Mouse (Mus musculus): Measurements from ENCODE around the gene Tubgcp2. TPM values are rescaled to one million over a fixed set of nuclear protein-coding genes. Genes with fewer than 3 reads are reported as not detected.

Gene Tubgcp2
- total and polyA plus RNA-seq, 3 experiments, result 42.5 to 50.4 (median 46.7) TPM

DNA sequence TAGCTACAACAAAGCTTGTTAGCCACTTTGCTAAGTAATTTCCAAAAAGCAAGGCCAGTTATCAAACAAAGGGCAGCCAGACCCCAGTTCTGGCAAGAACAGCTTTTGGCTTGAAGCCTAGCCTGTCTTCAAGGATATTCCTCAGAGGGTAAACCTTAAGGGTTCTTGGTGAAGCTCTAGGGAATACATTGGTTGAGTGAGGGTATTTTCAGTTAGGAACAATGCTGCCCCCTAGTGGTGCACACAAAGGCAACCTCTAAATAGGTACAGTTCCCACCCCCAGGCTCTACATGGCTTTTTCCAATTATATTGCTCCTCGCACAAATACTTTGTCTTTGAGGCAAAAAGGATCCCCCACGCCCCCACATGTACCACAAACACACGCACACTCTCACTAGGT, 41.8 kb downstream of the Tubgcp2 start (continued):
- TF ChIP-seq SMC3 (IDR thresholded peaks at IDR 0.05; ENCODE audit: low read depth, low read length) (peak; percentile 95), RCOR1 (conservative IDR thresholded peaks at IDR 0.05; ENCODE audit: low read depth, low read length) (no peak), MXI1 (IDR thresholded peaks at IDR 0.05; ENCODE audit: low read depth, low read length) (no peak), CTCF (conservative IDR thresholded peaks at IDR 0.05 in 1 of 2, IDR thresholded peaks at IDR 0.05 in 1 of 2; ENCODE audit: low read depth in 2 of 2, low read length in 2 of 2) (peak; percentile 80 to 93), POLR2A (IDR thresholded peaks at IDR 0.05; ENCODE audit: low read depth, low read length) (no peak)

DNA sequence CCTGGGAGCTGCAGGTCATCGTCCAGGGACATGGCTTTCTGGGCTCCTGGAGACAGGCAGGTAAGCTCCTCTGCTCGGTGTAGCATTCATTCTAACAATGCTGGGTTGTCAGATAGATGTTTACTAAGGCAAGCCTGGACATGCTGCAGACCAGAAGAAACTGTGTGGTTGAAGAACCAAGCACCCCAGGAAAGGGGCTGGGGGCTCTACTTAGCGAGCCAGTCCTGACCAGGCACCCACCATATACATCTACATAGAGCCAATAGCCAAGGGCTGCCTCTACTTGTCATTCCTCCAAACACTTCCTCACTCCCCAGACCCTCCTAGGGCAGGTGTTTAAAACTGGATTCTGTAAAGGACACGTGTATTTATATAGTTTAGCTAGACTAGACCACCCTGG, 42.3 kb downstream of the Tubgcp2 start:
- Histone ChIP-seq H3K4me1 (ENCODE audit: control insufficient read depth in 1 of 2, insufficient read depth in 2 of 2) (peaks cover 25 to 53% of the 10 kb centered on the region in 2 experiments), H3K4me2 (ENCODE audit: insufficient read depth, low read depth, poor library complexity, severe bottlenecking) (peak overlapping the region; percentile 17; the same call in 1 of the 2 replicates), H3K9ac (ENCODE audit: insufficient read depth, low read depth) (peak overlapping the region; percentile 20; the same call in 1 of the 2 replicates), H3K27me3 (replicated peaks) (no peaks in the 10 kb centered on the region), H3K36me3 (replicated peaks in 1 of 2; ENCODE audit: control insufficient read depth in 1 of 2, insufficient read depth in 1 of 2, low read length in 1 of 2) (peaks cover 43 to 60% of the 10 kb centered on the region in 2 experiments), H3K27ac (ENCODE audit: insufficient read depth, low read depth) (peak overlapping the region; percentile 71), H3K9me3 (replicated peaks; ENCODE audit: low read length) (no peaks in the 10 kb centered on the region), H3K79me2 (replicated peaks; ENCODE audit: control insufficient read depth, extremely low read depth, insufficient read depth, poor library complexity, severe bottlenecking) (peaks cover 26% of the 10 kb centered on the region), H3K4me3 (replicated peaks in 1 of 3; ENCODE audit: low read depth in 2 of 3, low read length in 2 of 3, poor library complexity in 1 of 3) (no peak overlapping the region)
- no peak for TF ChIP-seq POLR2A (IDR thresholded peaks at IDR 0.05; ENCODE audit: low read depth, low read length)
- 0 out of 2 replicates have a peak, but pooled peaks have one; percentile 4 for TF ChIP-seq ETS1 (conservative IDR thresholded peaks at IDR 0.05; ENCODE audit: low read depth, low read length)
- peak; percentile 24; the same call in 1 of the 2 replicates for TF ChIP-seq MXI1 (IDR thresholded peaks at IDR 0.05; ENCODE audit: low read depth, low read length)
- TF ChIP-seq MAFK (IDR thresholded peaks at IDR 0.05; ENCODE audit: insufficient replicate concordance, low read length), result no peak
- TF ChIP-seq HCFC1 (IDR thresholded peaks at IDR 0.05; ENCODE audit: low read depth, low read length), result no peak
- TF ChIP-seq JUND (conservative IDR thresholded peaks at IDR 0.05; ENCODE audit: low read depth, low read length), result no peak
- TF ChIP-seq MAZ (IDR thresholded peaks at IDR 0.05; ENCODE audit: low read depth, low read length), result no peak
- TF ChIP-seq IRF4 (IDR thresholded peaks at IDR 0.05; ENCODE audit: low read depth, low read length), result no peak
- TF ChIP-seq ZKSCAN1 (IDR thresholded peaks at IDR 0.05; ENCODE audit: borderline replicate concordance, low read depth, low read length), result no peak
- TF ChIP-seq ZMIZ1 (IDR thresholded peaks at IDR 0.05; ENCODE audit: low read depth, low read length), result no peak
- TF ChIP-seq USF1 (IDR thresholded peaks at IDR 0.05; ENCODE audit: low read depth, low read length), result no peak
- no peak for TF ChIP-seq PAX5 (IDR thresholded peaks at IDR 0.05; ENCODE audit: low read length)
- TF ChIP-seq RCOR1 (conservative IDR thresholded peaks at IDR 0.05; ENCODE audit: low read depth, low read length), result no peak
- no peak for TF ChIP-seq BHLHE40 (IDR thresholded peaks at IDR 0.05; ENCODE audit: low read depth, low read length)
- TF ChIP-seq MEF2A (IDR thresholded peaks at IDR 0.05; ENCODE audit: borderline replicate concordance, low read depth, low read length), result no peak
- TF ChIP-seq SMC3 (IDR thresholded peaks at IDR 0.05; ENCODE audit: low read depth, low read length), result no peak
- no peak for TF ChIP-seq MYC (IDR thresholded peaks at IDR 0.05; ENCODE audit: low read depth, low read length)
- TF ChIP-seq USF2 (conservative IDR thresholded peaks at IDR 0.05; ENCODE audit: low read depth, low read length), result no peak
- no peak for TF ChIP-seq E2F4 (IDR thresholded peaks at IDR 0.05; ENCODE audit: insufficient replicate concordance, low read depth, low read length)
- no peak for TF ChIP-seq JUN (IDR thresholded peaks at IDR 0.05; ENCODE audit: insufficient read depth, low read depth, low read length)
- TF ChIP-seq POLR2AphosphoS2 (IDR thresholded peaks at IDR 0.05; ENCODE audit: low read depth, low read length), result no peak
- no peak for TF ChIP-seq UBTF (IDR thresholded peaks at IDR 0.05; ENCODE audit: low read depth, low read length)
- no peak for TF ChIP-seq ELF1 (IDR thresholded peaks at IDR 0.05; ENCODE audit: low read depth, low read length)
- TF ChIP-seq TCF12 (IDR thresholded peaks at IDR 0.05; ENCODE audit: low read depth, low read length), result 0 out of 2 replicates have a peak, but pooled peaks have one; percentile 21
- no peak for TF ChIP-seq ZNF384 (IDR thresholded peaks at IDR 0.05; ENCODE audit: low read depth, low read length)
- no peak for TF ChIP-seq CTCF (conservative IDR thresholded peaks at IDR 0.05 in 1 of 2, IDR thresholded peaks at IDR 0.05 in 1 of 2; ENCODE audit: low read depth in 2 of 2, low read length in 2 of 2)
- no peak; the same call in 1 of the 2 replicates for TF ChIP-seq MAX (IDR thresholded peaks at IDR 0.05; ENCODE audit: low read length)
- peak; percentile 38; the same call in 1 of the 2 replicates for TF ChIP-seq SIN3A (IDR thresholded peaks at IDR 0.05; ENCODE audit: low read length)
- no peak for TF ChIP-seq CHD2 (IDR thresholded peaks at IDR 0.05; ENCODE audit: low read length)
- peak; percentile 88; the same call in 1 of the 2 replicates for TF ChIP-seq CHD1 (IDR thresholded peaks at IDR 0.05; ENCODE audit: low read depth, low read length)
- TF ChIP-seq EP300 (IDR thresholded peaks at IDR 0.05; ENCODE audit: low read length), result 0 out of 2 replicates have a peak, but pooled peaks have one; percentile 16
- in situ Hi-C loops (cut with MboI; ENCODE audit: low pct_ligation_motif_present, low pct_unique_long_range_greater_than_20kb, low sequenced_read_pairs), result loop anchor here (5.0 to 10.0 kb wide), 2 partner anchors 82 to 141 kb away; partner anchors contain the start of gene Mtg1
- dilution Hi-C loops (cut with MboI; ENCODE audit: extremely low pct_ligation_motif_present, extremely low pct_unique_long_range_greater_than_20kb, low sequenced_read_pairs), result no loop called here
- no peak for DNase-seq (ENCODE audit: extremely low read depth)

Data from CH12.LX (cell line).